Mouse (Mus musculus) spleen, adult 2 months (tissue): ENCODE data around the gene C8g. TPM values are rescaled to one million over a fixed set of nuclear protein-coding genes. Genes with fewer than 3 reads are reported as not detected.

Experiments used
- DNase-seq, 2 experiments: peaks; one replicate each; pipeline versions ENCODE4 v3.0.0 to v3.0.0-alpha.2; 2012 to 2021; ENCODE audit warnings: low spot score in 2 of 2, low read depth in 1 of 2
- H3K27ac ChIP-seq: fragments of 200-500 bp; 2 replicates; pipeline ENCODE4 v1.5.1; 2012; ENCODE audit warnings: low read length, inconsistent platforms; ENCODE audit not compliant: insufficient read depth
- H3K27me3 ChIP-seq: fragments of 200-500 bp; 2 replicates; pipeline ENCODE4 v1.6.1; 2012; ENCODE audit warnings: mild to moderate bottlenecking, moderate library complexity, low read length, inconsistent platforms; ENCODE audit not compliant: control insufficient read depth, insufficient read depth
- H3K36me3 ChIP-seq: fragments of 200-500 bp; 2 replicates; pipeline ENCODE4 v1.6.1; 2012; ENCODE audit warnings: mild to moderate bottlenecking, low read length, inconsistent platforms; ENCODE audit not compliant: control insufficient read depth, insufficient read depth
- H3K4me1 ChIP-seq: fragments of 200-500 bp; 2 replicates; pipeline ENCODE4 v1.6.1; 2011; ENCODE audit warnings: inconsistent platforms; ENCODE audit not compliant: control insufficient read depth, insufficient read depth, insufficient read length
- H3K4me3 ChIP-seq: fragments of 200-500 bp; 2 replicates; pipeline ENCODE4 v1.5.1; 2011; ENCODE audit warnings: mild to moderate bottlenecking, inconsistent platforms; ENCODE audit not compliant: insufficient read depth, insufficient read length; ENCODE audit errors: extremely low read depth
- CTCF ChIP-seq: fragments of 200-500 bp; IDR thresholded peaks from 2 replicates; pipeline ENCODE4 v1.5.1; 2011; ENCODE audit warnings: mild to moderate bottlenecking, inconsistent platforms; ENCODE audit not compliant: insufficient read depth, insufficient read length, insufficient replicate concordance; ENCODE audit errors: extremely low read depth
- POLR2A ChIP-seq: fragments of 200-500 bp; IDR thresholded peaks from 2 replicates; pipeline ENCODE4 v1.6.1; 2011; ENCODE audit warnings: low read depth, low read length, inconsistent platforms
- WGBS: fragments of 180-500 bp; shearing (Covaris S2); methylation state at CpG from one replicate; pipeline ENCODE4 v1.1.7; 2018; 5-methylcytosine and 5-hydroxymethylcytosine counted together
- polyA plus RNA-seq: library from polyadenylated mRNA; depleted of rRNA; stranded (reverse); fragments of >200 nt; gene quantifications from 2 replicates; pipeline ENCODE4 v1.2.3, GENCODE M21; 2012

C8g gene
- polyA plus RNA-seq, 1 experiment, result 1.9 TPM

GRCm38 (mm10) chr2:25477967-25478675 is 23.4 kb downstream of the C8g start:
- Histone ChIP-seq H3K36me3 (no peaks in the 10 kb centered on the region), H3K27ac (no peak overlapping the region), H3K4me1 (no peaks in the 10 kb centered on the region), H3K4me3 (no peak overlapping the region), H3K27me3 (no peaks in the 10 kb centered on the region)
- no peak for TF ChIP-seq POLR2A
- no peak for TF ChIP-seq CTCF
- WGBS, result 95% methylated on average over 3 of the region's 3 CpGs
- DNase-seq, result no peak

- Histone ChIP-seq H3K27ac (no peak overlapping the region), H3K4me3 (no peak overlapping the region), H3K36me3 (no peaks in the 10 kb centered on the region), H3K4me1 (no peaks in the 10 kb centered on the region), H3K27me3 (no peaks in the 10 kb centered on the region)
- DNase-seq, result no peak
- 87% methylated on average over 8 of the region's 8 CpGs for WGBS
- no peak for TF ChIP-seq CTCF
- no peak for TF ChIP-seq POLR2A
Measured at GRCm38 (mm10) chr2:25477541-25477940, 24.0 kb downstream of the C8g start.

GRCm38 (mm10) chr2:25472550-25472949 is 29.0 kb downstream of the C8g start:
- Histone ChIP-seq H3K4me3 (no peak overlapping the region), H3K4me1 (no peaks in the 10 kb centered on the region), H3K27me3 (no peaks in the 10 kb centered on the region), H3K27ac (no peak overlapping the region), H3K36me3 (no peaks in the 10 kb centered on the region)
- DNase-seq, result no peak
- TF ChIP-seq POLR2A (no peak), CTCF (no peak)
- WGBS, result 93% methylated on average over 2 of the region's 2 CpGs

DNA sequence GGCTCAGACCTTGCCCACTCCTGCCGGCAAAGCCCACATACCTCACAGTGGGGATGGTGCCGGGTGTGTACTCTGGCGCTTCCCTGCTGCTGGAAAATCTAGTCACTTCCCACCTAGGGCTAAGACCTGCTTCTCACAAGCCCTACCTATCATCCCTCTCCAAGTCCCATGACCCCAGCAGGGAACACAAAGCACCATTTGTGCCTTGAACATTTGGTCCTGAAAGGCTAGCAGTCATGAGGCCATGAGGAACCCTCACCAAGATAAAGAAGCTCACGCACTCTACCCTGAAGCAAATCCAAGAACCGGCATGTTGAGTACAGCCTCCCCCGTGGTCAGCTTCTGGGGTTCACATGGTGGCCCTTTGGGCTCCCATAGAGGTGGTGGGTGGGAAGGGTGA is 31.6 kb downstream of the C8g start, which contains the start of gene Ptgds:
TSS of gene Ptgds (minus strand) at position 78 of the 400 bp plus-strand sequence.
- WGBS, result 87% methylated on average over 6 of the region's 6 CpGs
- H3K27ac ChIP-seq, result no peak within 1 kb of the TSS
- no peaks in the 10 kb centered on the region for H3K27me3 ChIP-seq
- no peak for DNase-seq
- no peaks in the 10 kb centered on the region for H3K36me3 ChIP-seq
- TF ChIP-seq CTCF (no peak), POLR2A (no peak)
- H3K4me1 ChIP-seq, result peaks cover 18% of the 10 kb centered on the region; the same call in 1 of the 2 replicates
- no peak within 1 kb of the TSS for H3K4me3 ChIP-seq

DNA sequence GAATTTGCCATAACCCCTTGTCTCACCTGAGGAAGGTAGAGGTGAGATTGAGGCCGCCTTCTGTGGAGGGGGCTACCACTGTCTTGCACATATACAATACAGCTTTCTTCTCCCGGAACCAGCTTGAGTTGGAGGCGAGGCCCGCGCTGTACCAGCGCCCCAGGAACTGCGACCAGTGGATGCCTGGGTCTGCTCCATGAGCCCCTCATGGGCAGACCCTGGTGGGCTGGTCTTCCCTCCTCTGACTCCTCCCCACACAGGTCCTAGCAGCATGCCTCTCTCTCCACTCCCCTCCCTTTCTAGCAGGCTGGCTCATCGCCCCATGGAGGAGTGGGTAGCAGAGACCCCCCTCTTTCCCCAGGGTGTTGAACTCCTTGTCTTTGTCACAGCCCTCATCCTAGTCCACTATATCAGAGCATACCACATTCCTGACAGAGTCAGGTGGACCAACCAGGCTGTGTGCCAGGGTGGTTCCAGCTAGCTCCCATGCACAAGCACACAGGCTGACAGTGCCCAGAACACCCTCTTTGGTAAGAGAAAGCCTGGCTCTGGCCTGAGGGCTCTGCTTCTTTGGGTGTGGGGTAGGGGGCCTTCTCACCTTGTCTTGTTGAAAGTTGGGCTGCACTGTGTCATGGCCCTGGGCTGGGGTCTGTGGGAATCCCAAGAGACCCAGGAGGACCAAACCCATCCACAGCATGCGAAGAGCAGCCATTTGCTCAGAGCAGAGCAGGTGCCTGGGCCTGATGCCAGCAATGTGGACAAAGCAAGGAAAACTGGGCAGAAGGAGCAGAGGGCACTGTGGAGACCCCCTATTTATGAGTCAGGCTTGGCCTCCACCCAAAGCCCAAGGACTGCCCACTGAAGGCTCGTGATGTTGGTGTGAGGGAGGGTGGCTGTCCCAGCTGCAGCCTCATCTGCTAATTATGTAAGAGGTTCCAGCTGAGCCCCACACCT is 32.3 kb downstream of the C8g start:
- Histone ChIP-seq H3K4me3 (no peak overlapping the region), H3K4me1 (peaks cover 23% of the 10 kb centered on the region; the same call in 1 of the 2 replicates), H3K27ac (no peak overlapping the region), H3K36me3 (no peaks in the 10 kb centered on the region), H3K27me3 (no peaks in the 10 kb centered on the region)
- 90% methylated on average over 10 of the region's 10 CpGs for WGBS
- no peak for DNase-seq
- TF ChIP-seq POLR2A (no peak), CTCF (no peak)

- no peak for DNase-seq
- H3K4me1 ChIP-seq, result peaks cover 23% of the 10 kb centered on the region; the same call in 1 of the 2 replicates
- TF ChIP-seq CTCF (no peak), POLR2A (no peak)
- 80% methylated on average over 14 of the region's 14 CpGs for WGBS
- H3K27me3 ChIP-seq, result no peaks in the 10 kb centered on the region
- H3K36me3 ChIP-seq, result no peaks in the 10 kb centered on the region
- no peak overlapping the region for H3K4me3 ChIP-seq
- no peak overlapping the region for H3K27ac ChIP-seq
Measured at GRCm38 (mm10) chr2:25467606-25468303, 33.8 kb downstream of the C8g start.
